In the genomic region with DNA sequence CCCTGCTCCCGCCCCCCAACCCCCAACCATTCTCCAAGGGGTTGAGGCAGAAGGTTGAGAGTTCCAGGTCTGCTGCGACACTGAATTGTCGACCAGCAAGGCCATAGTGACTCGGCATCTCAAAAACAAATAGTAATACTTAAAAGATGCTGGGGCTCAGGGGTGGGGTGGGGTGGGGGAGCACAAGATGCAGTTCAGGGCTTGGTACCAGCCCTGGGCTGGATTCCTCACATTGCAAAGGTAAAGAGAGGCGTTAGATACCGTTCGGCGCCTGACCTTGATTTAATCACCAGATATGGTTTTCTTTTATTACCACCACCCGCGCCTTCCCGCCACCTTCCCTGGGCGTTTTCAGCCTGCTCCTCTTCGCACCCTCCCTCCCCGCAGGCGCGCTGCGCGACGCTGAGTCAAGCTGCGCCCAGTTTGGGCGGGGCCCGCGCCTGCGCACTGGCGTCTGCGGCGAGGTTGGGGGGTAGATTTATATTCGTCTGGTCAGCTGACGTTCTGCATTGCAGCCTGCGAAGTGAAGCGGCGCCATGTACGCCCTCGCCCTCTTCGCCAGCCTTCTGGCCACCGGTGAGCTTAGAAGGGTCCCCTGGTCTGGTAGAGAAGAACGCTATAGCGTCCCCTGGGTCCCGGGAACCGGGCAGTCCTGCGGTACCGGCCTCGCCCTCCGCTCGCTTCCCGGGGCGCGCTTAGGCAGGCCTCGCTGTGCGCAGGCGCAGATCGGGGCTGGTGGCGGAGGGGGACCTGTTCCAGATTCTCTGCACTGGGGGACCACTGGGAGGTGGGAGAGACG, we compare ENCODE assay signal across 8 mouse cellular contexts. TPM values are rescaled to one million over a fixed set of nuclear protein-coding genes. Genes with fewer than 3 reads are reported as not detected.
DNase-seq lines count a peak whose midpoint lies in the region; ATAC-seq and TF ChIP-seq lines count a peak whose summit lies in the region.

Psap (plus strand) TSS at position 421 of the 799 bp plus-strand sequence.

- ATAC-seq in G1E (ENCODE audit: extremely low read depth, insufficient number of reproducible peaks, low FRiP score, poor library complexity, severe bottlenecking), result peak; percentile 54; the same call in 1 of the 2 replicates
- peak; percentile 94 for ATAC-seq in forebrain, postnatal 0 days
- peak; percentile 91 for ATAC-seq in lung, embryonic 15.5 days (ENCODE audit: borderline replicate concordance, extremely low read depth, low FRiP score, low TSS enrichment)

- peak within 1 kb of the TSS; percentile 93 for H3K9ac ChIP-seq in forebrain, postnatal 0 days
- peak within 1 kb of the TSS; percentile 80 for H3K9ac ChIP-seq in lung, embryonic 15.5 days

- peak within 1 kb of the TSS; percentile 77 for H3K4me2 ChIP-seq in forebrain, postnatal 0 days (ENCODE audit: low read depth)
- peak within 1 kb of the TSS; percentile 85 for H3K4me2 ChIP-seq in lung, embryonic 15.5 days

- peaks cover 36% of the 10 kb centered on the region for H3K4me1 ChIP-seq in G1E (ENCODE audit: insufficient read depth, low read depth, low read length)
- peaks cover 30% of the 10 kb centered on the region for H3K4me1 ChIP-seq in forebrain, postnatal 0 days (ENCODE audit: insufficient read depth)
- peaks cover 33% of the 10 kb centered on the region for H3K4me1 ChIP-seq in lung, embryonic 15.5 days

- H3K27ac ChIP-seq in forebrain, postnatal 0 days (ENCODE audit: low read depth, low read length), result peak within 1 kb of the TSS; percentile 95
- H3K27ac ChIP-seq in lung, embryonic 15.5 days, result peak within 1 kb of the TSS; percentile 76

- no peaks in the 10 kb centered on the region for H3K27me3 ChIP-seq in G1E (ENCODE audit: insufficient read depth, low read length)
- H3K27me3 ChIP-seq in forebrain, postnatal 0 days (ENCODE audit: insufficient read depth, low read length), result no peaks in the 10 kb centered on the region
- no peaks in the 10 kb centered on the region for H3K27me3 ChIP-seq in lung, embryonic 15.5 days

- WGBS in forebrain, postnatal 0 days, result 2% methylated on average over 54 of the region's 54 CpGs
- 2% methylated on average over 54 of the region's 54 CpGs for WGBS in lung, embryonic 15.5 days

- peak within 1 kb of the TSS; percentile 81 for H3K4me3 ChIP-seq in G1E (ENCODE audit: low read depth, low read length)
- peak within 1 kb of the TSS; percentile 72 for H3K4me3 ChIP-seq in forebrain, postnatal 0 days (ENCODE audit: low read depth, low read length)
- peak within 1 kb of the TSS; percentile 81 for H3K4me3 ChIP-seq in lung, embryonic 15.5 days

- H3K36me3 ChIP-seq in G1E (replicated peaks), result peaks cover 25% of the 10 kb centered on the region
- no peaks in the 10 kb centered on the region for H3K36me3 ChIP-seq in forebrain, postnatal 0 days (ENCODE audit: insufficient read depth)
- H3K36me3 ChIP-seq in lung, embryonic 15.5 days, result no peaks in the 10 kb centered on the region

- TF ChIP-seq CTCF in G1E (IDR thresholded peaks at IDR 0.05; ENCODE audit: low read depth, low read length), result no peak
- TF ChIP-seq CTCF in forebrain, postnatal 0 days (IDR thresholded peaks at IDR 0.05; ENCODE audit: low read depth), result peak; percentile 49; the same call in 1 of the 2 replicates

- DNase-seq in G1E (ENCODE audit: low spot score), result peak; percentile 75
- peak; percentile 94 to 97 for DNase-seq in cerebellum, adult 18-20 months
- DNase-seq in forebrain, postnatal 0 days, result peak; percentile 98
- DNase-seq in heart, postnatal 4 days, result peak; percentile 96
- DNase-seq in layer of hippocampus, adult 8-10 months (ENCODE audit: low spot score in 2 of 2), result peak; percentile 90 to 95
- DNase-seq in ovary, adult 18-20 months (ENCODE audit: low spot score), result peak; percentile 89
- DNase-seq in thymus, postnatal 0 days (ENCODE audit: low spot score), result peak; percentile 96

- no peaks in the 10 kb centered on the region for H3K9me3 ChIP-seq in G1E (replicated peaks)
- no peaks in the 10 kb centered on the region for H3K9me3 ChIP-seq in forebrain, postnatal 0 days (ENCODE audit: low read length)
- H3K9me3 ChIP-seq in lung, embryonic 15.5 days, result no peaks in the 10 kb centered on the region

RNA-seq across cellular contexts. Expression of gene Psap, which starts in this region (rescaled TPM):
- 55.7 and 74.8 TPM in 2 replicates for total RNA-seq in G1E (2014; fragmentation: Nextera tagmentation)
- total RNA-seq in G1E (2017), result 100 and 103 TPM in 2 replicates
- 32.9 and 35.8 TPM in 2 replicates for polyA plus RNA-seq in G1E (2012)
- total RNA-seq in forebrain, postnatal 0 days (2014; rRNA removed), result 577 and 690 TPM in 2 replicates
- 229 and 259 TPM in 2 replicates for polyA plus RNA-seq in forebrain, postnatal 0 days (2015; fragmentation: Nextera tagmentation; extraction: Ambion mirVana)
- 100 to 1,000 TPM; 554 to 566 TPM for total RNA-seq in heart, postnatal 4 days (2021)
- total RNA-seq in layer of hippocampus, adult 8-10 months (2022), result 1,000 to 10,000 TPM; 1,389 to 1,663 (median 1,484) TPM
- 118 and 124 TPM in 2 replicates for polyA plus RNA-seq in lung, embryonic 15.5 days (2015; fragmentation: Nextera tagmentation; extraction: Ambion mirVana)
- 203 and 207 TPM in 2 replicates for polyA plus RNA-seq in thymus, postnatal 0 days (2015; fragmentation: Nextera tagmentation; extraction: Ambion mirVana)

Comparison
In these comparisons a context has a peak if more than half of its experiments do, and no peak if none do; other contexts are left out.
1. Peak in every context shown above with its lines: DNase-seq, ATAC-seq, H3K4me3 ChIP-seq and H3K27ac ChIP-seq.